Mouse (Mus musculus) embryonic facial prominence, embryonic 11.5 days (tissue): Measurements from ENCODE around the gene BC049715. TPM values are rescaled to one million over a fixed set of nuclear protein-coding genes. Genes with fewer than 3 reads are reported as not detected.

ENCODE experiments used
- ATAC-seq: fragments of 200-750 bp; cut with Nextera tagmentation; replicated peaks from 2 replicates; pipeline ENCODE4 v1.8.0; 2017; ENCODE audit warnings: low read depth; ENCODE audit not compliant: insufficient number of reproducible peaks, low FRiP score, low TSS enrichment
- DNase-seq: peaks from one replicate; pipeline ENCODE4 v3.0.0-alpha.2; 2015; ENCODE audit warnings: low spot score
- H3K27ac ChIP-seq: fragments of 300-500 bp; sonication (generic); replicated peaks from 2 replicates; pipeline ENCODE4 v1.5.1; 2014; ENCODE audit warnings: mild to moderate bottlenecking, low read depth, low read length, control low read depth
- H3K27me3 ChIP-seq: fragments of 300-500 bp; sonication (generic); 2 replicates; pipeline ENCODE4 v1.6.1; 2014; ENCODE audit warnings: mild to moderate bottlenecking, low read length, moderate library complexity, mixed read lengths; ENCODE audit not compliant: control insufficient read depth, insufficient read depth
- H3K36me3 ChIP-seq: fragments of 300-500 bp; sonication (generic); replicated peaks from 2 replicates; pipeline ENCODE4 v1.6.1; 2014; ENCODE audit warnings: low read depth, mild to moderate bottlenecking, low read length, moderate library complexity, mixed read lengths; ENCODE audit not compliant: control insufficient read depth, insufficient read depth
- H3K4me1 ChIP-seq: fragments of 300-500 bp; sonication (generic); 2 replicates; pipeline ENCODE4 v1.6.1; 2014; ENCODE audit warnings: low read length, mixed read lengths; ENCODE audit not compliant: control insufficient read depth, insufficient read depth
- H3K4me2 ChIP-seq: fragments of 300-500 bp; sonication (generic); 2 replicates; pipeline ENCODE4 v1.6.1; 2014; ENCODE audit warnings: low read depth, mild to moderate bottlenecking, control low read depth, low read length, moderate library complexity
- H3K4me3 ChIP-seq: fragments of 300-500 bp; sonication (generic); 2 replicates; pipeline ENCODE4 v1.5.1; 2014; ENCODE audit warnings: low read depth, low read length, control low read depth
- H3K9ac ChIP-seq: fragments of 300-500 bp; sonication (generic); replicated peaks from 2 replicates; pipeline ENCODE4 v1.6.1; 2014; ENCODE audit warnings: mild to moderate bottlenecking, control low read depth, low read length
- H3K9me3 ChIP-seq: fragments of 300-500 bp; sonication (generic); replicated peaks from 2 replicates; pipeline ENCODE4 v1.6.1; 2016; ENCODE audit warnings: mild to moderate bottlenecking, low read length, inconsistent platforms, mixed read lengths; ENCODE audit not compliant: control insufficient read depth
- WGBS: fragments of 180-500 bp; shearing (Covaris S2); extraction: QIAGEN DNeasy Blood & Tissue Kit; methylation state at CpG from one replicate; pipeline ENCODE4 v1.1.7; 2014; 5-methylcytosine and 5-hydroxymethylcytosine counted together
- polyA plus RNA-seq: library from polyadenylated mRNA; unstranded; fragments of >200 nt; fragmentation: Nextera tagmentation; extraction: Ambion mirVana; gene quantifications from 2 replicates; pipeline ENCODE4 v1.2.1, GENCODE M21; 2014

The BC049715 gene
- 0.96 and 1.1 TPM in 2 replicates for polyA plus RNA-seq

- Histone ChIP-seq H3K9me3 (no peaks in the 10 kb centered on the region), H3K4me1 (no peaks in the 10 kb centered on the region), H3K27me3 (no peaks in the 10 kb centered on the region), H3K36me3 (no peaks in the 10 kb centered on the region; the same call in 1 of the 2 replicates), H3K4me2 (peak within 1 kb of the TSS; percentile 52), H3K4me3 (peak within 1 kb of the TSS; percentile 99), H3K27ac (peak within 1 kb of the TSS; percentile 43), H3K9ac (peak within 1 kb of the TSS; percentile 98)
- no peak for DNase-seq
- ATAC-seq = no peak
- under 1% methylated on average over 34 of the region's 34 CpGs for WGBS
These were observed at the start of gene BC049715 for GRCm38 (mm10) chr6:136827516-136827880. Gene BC049715 (plus strand): TSS chr6:136827626.

GRCm38 (mm10) chr6:136781377-136781986 lies 45.9 kb upstream of the BC049715 start, which contains the start of gene Gucy2c:
Gene Gucy2c (minus strand): TSS chr6:136781765.
- no peak within 1 kb of the TSS for H3K9ac ChIP-seq
- DNase-seq (no peak), ATAC-seq (no peak)
- WGBS = 81% methylated on average over 20 of the region's 20 CpGs
- no peaks in the 10 kb centered on the region for H3K27me3 ChIP-seq
- H3K4me3 ChIP-seq = no peak within 1 kb of the TSS
- no peaks in the 10 kb centered on the region for H3K4me1 ChIP-seq
- H3K36me3 ChIP-seq = no peaks in the 10 kb centered on the region
- no peak within 1 kb of the TSS for H3K4me2 ChIP-seq
- no peaks in the 10 kb centered on the region for H3K9me3 ChIP-seq
- H3K27ac ChIP-seq = no peak within 1 kb of the TSS

- Histone ChIP-seq H3K27ac (no peak overlapping the region), H3K36me3 (no peaks in the 10 kb centered on the region), H3K9me3 (no peaks in the 10 kb centered on the region), H3K4me2 (no peak overlapping the region), H3K9ac (no peak overlapping the region), H3K4me1 (no peaks in the 10 kb centered on the region), H3K4me3 (no peak overlapping the region), H3K27me3 (no peaks in the 10 kb centered on the region)
- ATAC-seq (no peak), DNase-seq (no peak)
- 86% methylated on average over 12 of the region's 12 CpGs for WGBS
These were observed 45.3 kb upstream of the BC049715 start for GRCm38 (mm10) chr6:136782146-136782545.

- no peak for ATAC-seq
- no peak for DNase-seq
These were observed 44.7 kb upstream of the BC049715 start for GRCm38 (mm10) chr6:136782761-136783160.

GRCm38 (mm10) chr6:136789391-136789971 lies 37.9 kb upstream of the BC049715 start:
- no peak overlapping the region for H3K9ac ChIP-seq
- ATAC-seq = no peak
- H3K4me2 ChIP-seq = no peak overlapping the region
- no peaks in the 10 kb centered on the region for H3K36me3 ChIP-seq
- H3K27ac ChIP-seq = no peak overlapping the region
- no peaks in the 10 kb centered on the region for H3K9me3 ChIP-seq
- no peaks in the 10 kb centered on the region; the same call in 1 of the 2 replicates for H3K27me3 ChIP-seq
- no peak overlapping the region for H3K4me3 ChIP-seq
- H3K4me1 ChIP-seq = no peaks in the 10 kb centered on the region
- WGBS = 76% methylated on average over 5 of the region's 5 CpGs
- DNase-seq = no peak

More at GRCm38 (mm10) chr6:136782761-136783160, 44.7 kb upstream of the BC049715 start:
- H3K4me1 ChIP-seq = no peaks in the 10 kb centered on the region
- no peaks in the 10 kb centered on the region for H3K9me3 ChIP-seq
- H3K27ac ChIP-seq = no peak overlapping the region
- H3K9ac ChIP-seq = no peak overlapping the region
- 75% methylated on average over 9 of the region's 9 CpGs for WGBS
- H3K27me3 ChIP-seq = no peaks in the 10 kb centered on the region
- H3K36me3 ChIP-seq = no peaks in the 10 kb centered on the region
- H3K4me3 ChIP-seq = no peak overlapping the region
- no peak overlapping the region for H3K4me2 ChIP-seq

- 24% methylated on average over 16 of the region's 16 CpGs for WGBS
- no peaks in the 10 kb centered on the region; the same call in 1 of the 2 replicates for H3K27me3 ChIP-seq
- H3K4me2 ChIP-seq = peak overlapping the region; percentile 64; the same call in 1 of the 2 replicates
- no peaks in the 10 kb centered on the region for H3K9me3 ChIP-seq
- no peak for ATAC-seq
- H3K9ac ChIP-seq = no peak overlapping the region
- no peak for DNase-seq
- H3K4me3 ChIP-seq = no peak overlapping the region
- H3K27ac ChIP-seq = no peak overlapping the region
- no peaks in the 10 kb centered on the region for H3K4me1 ChIP-seq
- H3K36me3 ChIP-seq = no peaks in the 10 kb centered on the region
These were observed 34.3 kb upstream of the BC049715 start for GRCm38 (mm10) chr6:136792884-136793758.

GRCm38 (mm10) chr6:136793831-136794525 lies 33.4 kb upstream of the BC049715 start:
- Histone ChIP-seq H3K4me2 (peak overlapping the region; percentile 64), H3K27me3 (no peaks in the 10 kb centered on the region; the same call in 1 of the 2 replicates), H3K9me3 (no peaks in the 10 kb centered on the region), H3K4me3 (peak overlapping the region; percentile 36), H3K4me1 (no peaks in the 10 kb centered on the region), H3K9ac (peak overlapping the region; percentile 37; the same call in 1 of the 2 replicates), H3K27ac (no peak overlapping the region), H3K36me3 (no peaks in the 10 kb centered on the region)
- WGBS = 2% methylated on average over 22 of the region's 24 CpGs
- DNase-seq (peak; percentile 22), ATAC-seq (no peak)
